ENCODE assay signal across 16 mouse cellular contexts in the genomic region with DNA sequence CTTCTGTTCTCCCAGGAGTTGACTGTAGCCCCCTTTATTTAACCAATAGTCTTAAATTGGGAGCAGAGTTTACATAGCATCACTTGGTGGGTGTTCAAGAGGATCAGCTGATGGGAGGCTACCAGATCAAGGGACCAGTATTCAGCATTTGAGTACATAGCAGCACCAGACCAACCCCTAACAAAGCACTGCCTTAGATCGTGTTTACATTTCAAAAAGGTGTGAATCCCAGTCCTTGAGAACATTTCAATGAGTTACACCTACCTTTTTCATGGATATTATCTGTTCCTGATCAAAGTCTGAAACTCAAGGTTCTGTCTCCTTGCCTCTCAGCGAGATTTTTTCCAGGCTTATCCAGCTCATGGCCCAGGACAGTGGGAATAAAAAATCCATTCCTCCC.
"Had no signal": no experiment of that assay in that cellular context is flagged by ENCODE, and none has a peak within 500 bp of the region (broad histone marks: within the 10 kb centered on the region; RNA-seq: fewer than 3 reads in every experiment).

No protein-coding gene starts in this region.

- H3K4me3 ChIP-seq: neural tube, embryonic 13.5 days; neural tube, embryonic 15.5 days; stomach, embryonic 15.5 days had no signal

- H3K9ac ChIP-seq: neural tube, embryonic 13.5 days; neural tube, embryonic 15.5 days; stomach, embryonic 15.5 days had no signal

- H3K27me3 ChIP-seq: neural tube, embryonic 13.5 days; neural tube, embryonic 15.5 days; stomach, embryonic 15.5 days had no signal

- H3K36me3 ChIP-seq: neural tube, embryonic 13.5 days; neural tube, embryonic 15.5 days; stomach, embryonic 15.5 days had no signal

- DNase-seq: retina, postnatal 1 day; right cerebral cortex, adult 18-20 months; right cerebral cortex, postnatal 14 days; right cerebral cortex, postnatal 25 days; right cerebral cortex, postnatal 4 days; spleen, adult 18-20 months; thymus, adult 18-20 months; thymus, adult 2 months; thymus, postnatal 14 days; thymus, postnatal 25 days; thymus, postnatal 36 days; thymus, postnatal 4 days had no signal

- H3K4me2 ChIP-seq: neural tube, embryonic 13.5 days; neural tube, embryonic 15.5 days; stomach, embryonic 15.5 days had no signal

- H3K4me1 ChIP-seq: neural tube, embryonic 13.5 days; neural tube, embryonic 15.5 days; stomach, embryonic 15.5 days had no signal

- H3K9me3 ChIP-seq: neural tube, embryonic 13.5 days; neural tube, embryonic 15.5 days; stomach, embryonic 15.5 days had no signal

- H3K27ac ChIP-seq: neural tube, embryonic 13.5 days; neural tube, embryonic 15.5 days; stomach, embryonic 15.5 days; stomach, postnatal 0 days had no signal
